Mouse (Mus musculus): ENCODE data around the gene Otulin.

- TF ChIP-seq MYOD1 (IDR thresholded peaks at IDR 0.05; ENCODE audit: control insufficient read depth in 1 of 3, insufficient read length in 2 of 3, low read depth in 2 of 3) = no peak
- TF ChIP-seq USF1 (IDR thresholded peaks at IDR 0.05; ENCODE audit: low read depth) = no peak
- no peak for TF ChIP-seq POLR2A (IDR thresholded peaks at IDR 0.05; ENCODE audit: insufficient read length, low read depth)
- no peak for TF ChIP-seq SRF (IDR thresholded peaks at IDR 0.05; ENCODE audit: control insufficient read depth, insufficient read length, low read depth)
- TF ChIP-seq E2F4 (IDR thresholded peaks at IDR 0.05; ENCODE audit: insufficient read depth) = no peak
- TF ChIP-seq POLR2AphosphoS2 (IDR thresholded peaks at IDR 0.05; ENCODE audit: insufficient read length, low read depth) = no peak
- TF ChIP-seq CEBPB (IDR thresholded peaks at IDR 0.05; ENCODE audit: insufficient read depth, poor library complexity, severe bottlenecking) = no peak
- no peak for TF ChIP-seq TCF12 (IDR thresholded peaks at IDR 0.05; ENCODE audit: insufficient read depth, poor library complexity, severe bottlenecking)
- no peak for TF ChIP-seq MAX (IDR thresholded peaks at IDR 0.05; ENCODE audit: low read depth)
- TF ChIP-seq REST (IDR thresholded peaks at IDR 0.05; ENCODE audit: insufficient read depth, insufficient read length) = no peak
Observed at GRCm38 (mm10) chr15:27659592-27660244, 29.2 kb upstream of the Otulin start.

All from myocyte (in vitro differentiated cells).